Mouse (Mus musculus) brain, embryonic 14.5 days (tissue): ENCODE measurements around the gene Kirrel3. TPM values are rescaled to one million over a fixed set of nuclear protein-coding genes. Genes with fewer than 3 reads are reported as not detected.

Experiments
- DNase-seq: peaks from one replicate; pipeline ENCODE4 v3.0.0-alpha.2; 2011; ENCODE audit warnings: low read depth
- CTCF ChIP-seq: fragments of 200-500 bp; IDR thresholded peaks from 2 replicates; pipeline ENCODE4 v1.5.1; 2012; ENCODE audit warnings: inconsistent platforms, mild to moderate bottlenecking, moderate library complexity, borderline replicate concordance; ENCODE audit not compliant: insufficient read depth, insufficient read length; ENCODE audit errors: extremely low read depth
- POLR2A ChIP-seq: fragments of 200-500 bp; IDR thresholded peaks from 2 replicates; pipeline ENCODE4 v1.6.1; 2012; ENCODE audit warnings: mild to moderate bottlenecking, inconsistent platforms, borderline replicate concordance; ENCODE audit not compliant: poor library complexity, insufficient read depth, insufficient read length, severe bottlenecking; ENCODE audit errors: extremely low read depth
- polyA plus RNA-seq: library from polyadenylated mRNA; depleted of rRNA; stranded (reverse); fragments of >200 nt; gene quantifications from 2 replicates; pipeline ENCODE4 v1.2.3, GENCODE M21; 2012

Kirrel3 gene
- polyA plus RNA-seq, 1 experiment = 33.3 TPM

- no peak for TF ChIP-seq POLR2A
- no peak for TF ChIP-seq CTCF
- DNase-seq = no peak
Measured at GRCm38 (mm10) chr9:34708691-34709090, 223.0 kb downstream of the Kirrel3 start.

GRCm38 (mm10) chr9:34711996-34712395 lies 226.3 kb downstream of the Kirrel3 start:
- DNase-seq = peak; percentile 91
- TF ChIP-seq POLR2A (no peak), CTCF (no peak)

DNA sequence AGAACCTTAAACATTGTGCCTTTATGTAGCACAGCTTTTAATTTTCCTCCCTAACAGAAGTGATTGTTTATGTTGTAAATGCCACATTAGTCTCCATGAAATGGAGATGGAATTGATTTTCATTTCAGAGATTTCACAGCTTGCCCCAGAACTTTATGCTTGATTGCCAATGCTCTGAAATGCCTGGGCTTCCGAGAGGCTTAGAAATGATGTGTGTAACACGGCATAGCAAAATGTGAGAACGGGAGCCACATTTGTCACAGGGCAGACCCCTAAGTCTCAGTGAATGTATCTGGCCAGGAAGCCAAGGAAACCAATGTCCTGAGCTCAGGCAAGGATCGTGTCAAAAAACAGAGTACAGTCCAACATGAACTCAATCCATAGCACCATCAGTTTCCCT lies 227.3 kb downstream of the Kirrel3 start:
- TF ChIP-seq CTCF = no peak
- DNase-seq = peak; percentile 49

DNA sequence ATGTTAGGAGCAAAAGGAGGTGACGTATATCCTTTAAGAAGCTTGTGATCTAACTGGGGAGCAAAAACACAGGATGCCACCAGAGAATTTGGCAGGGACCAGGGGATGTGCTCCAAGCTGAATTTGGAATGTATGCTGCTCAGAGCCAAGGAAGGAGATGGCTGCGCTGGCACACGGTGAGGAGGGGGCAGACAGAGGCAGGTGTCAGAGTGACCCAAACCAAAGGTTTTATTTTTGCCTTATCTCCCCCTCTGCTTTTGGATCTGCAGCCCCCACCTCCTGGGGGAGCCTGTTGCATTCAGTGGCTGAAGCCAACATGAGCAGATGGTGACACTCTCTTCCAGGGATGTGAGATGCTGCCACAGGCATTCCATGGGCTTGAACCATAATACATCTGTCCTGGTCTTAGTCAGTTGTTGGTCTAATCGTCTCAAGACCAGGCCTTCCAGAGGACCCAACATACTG lies 227.8 kb downstream of the Kirrel3 start:
- peak; percentile 41 for DNase-seq
- TF ChIP-seq CTCF = no peak
- TF ChIP-seq POLR2A = no peak

- TF ChIP-seq CTCF (no peak), POLR2A (no peak)
- DNase-seq = no peak
Measured at GRCm38 (mm10) chr9:34714996-34715619, 229.4 kb downstream of the Kirrel3 start.

DNA sequence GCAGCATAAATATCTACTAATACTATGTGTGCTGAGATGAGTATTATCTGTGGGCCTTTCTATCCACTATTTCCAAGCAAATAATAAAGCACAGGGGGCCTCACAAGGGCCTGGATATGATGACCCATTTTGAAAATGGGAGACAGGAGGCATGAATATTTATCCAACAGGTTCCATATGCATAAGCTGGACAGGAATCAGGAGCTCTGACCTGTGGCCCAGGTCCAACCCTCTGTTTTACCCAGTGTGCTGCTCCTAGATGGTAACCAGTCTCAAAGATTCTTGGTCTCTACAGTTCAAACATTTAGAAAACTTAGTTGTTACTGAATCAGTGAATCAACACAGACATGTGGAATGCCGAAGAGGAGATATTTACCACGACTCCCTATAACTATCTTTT lies 230.8 kb downstream of the Kirrel3 start:
- TF ChIP-seq CTCF (no peak), POLR2A (no peak)
- DNase-seq = no peak

DNA sequence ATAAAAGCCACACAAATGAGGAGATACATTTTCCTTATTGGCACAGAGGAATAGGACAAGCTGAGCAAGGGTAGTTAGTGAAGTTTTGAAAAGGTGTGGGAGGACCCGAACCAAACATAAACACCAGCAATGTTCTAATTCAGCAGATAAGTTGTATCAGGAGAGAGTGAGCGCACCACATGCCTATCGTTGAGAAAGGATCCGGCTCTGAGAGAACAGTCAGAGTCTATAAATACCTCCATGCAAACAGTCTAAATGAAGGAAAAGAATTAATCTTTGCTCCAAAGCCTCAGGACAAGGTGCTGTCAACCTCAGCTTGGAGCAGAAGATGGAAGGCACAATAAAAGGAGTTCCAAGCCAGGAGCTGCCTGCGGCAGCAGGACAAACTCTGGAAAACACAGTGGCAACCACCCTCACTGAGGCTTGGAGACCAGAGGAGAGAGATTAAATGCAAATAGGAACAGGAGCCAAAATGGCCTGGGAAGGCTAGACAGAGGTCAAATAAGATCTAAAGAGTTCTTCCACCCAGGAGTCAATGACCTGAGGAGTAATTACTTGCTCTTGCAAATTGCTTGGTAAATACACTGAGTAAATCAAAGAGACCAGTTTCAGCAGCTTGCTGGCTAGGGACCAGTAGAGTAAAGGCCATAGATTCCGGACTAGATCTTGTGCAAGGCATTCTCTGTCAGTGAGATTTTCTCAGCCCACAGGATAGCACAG lies 235.9 kb downstream of the Kirrel3 start:
- no peak for DNase-seq
- TF ChIP-seq CTCF (no peak), POLR2A (no peak)

- TF ChIP-seq CTCF (no peak), POLR2A (no peak)
- DNase-seq = no peak
Measured at GRCm38 (mm10) chr9:34722198-34722550, 236.5 kb downstream of the Kirrel3 start.

DNA sequence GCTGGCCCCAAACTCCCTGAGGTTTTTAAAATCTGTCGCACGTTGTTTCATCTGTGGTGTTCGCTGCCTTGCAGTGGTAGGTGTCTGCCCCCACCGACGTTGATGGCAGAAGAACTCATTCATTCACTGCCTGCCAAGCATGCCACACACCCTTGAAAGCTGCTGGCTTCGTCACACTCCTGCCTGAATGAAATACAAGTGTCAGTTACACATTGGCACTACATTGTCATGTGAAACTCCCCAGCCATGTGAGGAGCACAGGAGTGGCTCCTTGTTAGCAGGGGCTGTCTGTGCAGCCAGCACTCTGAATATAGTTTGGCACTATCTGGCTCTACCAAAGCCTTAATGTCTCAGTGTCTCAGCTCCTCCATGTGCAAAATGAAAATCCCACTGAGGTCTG lies 246.8 kb downstream of the Kirrel3 start:
- TF ChIP-seq CTCF (no peak), POLR2A (no peak)
- peak; percentile 80 for DNase-seq

GRCm38 (mm10) chr9:34733579-34733978 lies 247.9 kb downstream of the Kirrel3 start:
- TF ChIP-seq POLR2A = no peak
- no peak for TF ChIP-seq CTCF
- DNase-seq = no peak

- no peak for DNase-seq
- TF ChIP-seq CTCF (no peak), POLR2A (no peak)
Measured at GRCm38 (mm10) chr9:34734991-34735390, 249.3 kb downstream of the Kirrel3 start.

GRCm38 (mm10) chr9:34739431-34739830 lies 253.7 kb downstream of the Kirrel3 start:
- DNase-seq = peak; percentile 76
- TF ChIP-seq POLR2A = no peak
- no peak for TF ChIP-seq CTCF

DNA sequence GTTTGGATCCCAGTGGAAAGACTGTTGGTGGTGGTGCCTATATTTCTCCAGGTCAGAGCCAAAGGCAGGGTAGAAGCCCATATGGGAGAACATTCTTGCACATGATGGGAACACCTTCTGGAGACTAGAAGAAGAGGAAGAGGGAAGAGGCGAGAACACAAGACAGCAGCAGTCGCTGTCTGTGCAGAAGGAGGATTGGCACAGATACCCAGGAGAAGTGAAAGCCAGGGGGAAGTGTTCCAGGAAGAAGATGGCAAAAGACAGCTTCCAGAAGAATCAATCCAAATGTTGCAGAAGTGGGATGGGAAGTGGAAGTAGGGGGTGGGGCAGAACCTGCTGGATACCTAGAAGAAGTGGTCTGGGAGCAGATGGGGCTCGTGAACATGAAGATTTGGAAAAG lies 255.1 kb downstream of the Kirrel3 start:
- DNase-seq = no peak
- TF ChIP-seq POLR2A (no peak), CTCF (no peak)

GRCm38 (mm10) chr9:34748003-34748402 lies 262.3 kb downstream of the Kirrel3 start:
- peak; percentile 62 for DNase-seq
- TF ChIP-seq POLR2A (no peak), CTCF (peak; percentile 49; the same call in 1 of the 2 replicates)
